Mouse (Mus musculus): ENCODE measurements around the gene Vhl. TPM values are rescaled to one million over a fixed set of nuclear protein-coding genes. Genes with fewer than 3 reads are reported as not detected.

The Vhl gene
- polyA plus RNA-seq, 1 experiment from 2014 or later, result 8.7 TPM

DNA sequence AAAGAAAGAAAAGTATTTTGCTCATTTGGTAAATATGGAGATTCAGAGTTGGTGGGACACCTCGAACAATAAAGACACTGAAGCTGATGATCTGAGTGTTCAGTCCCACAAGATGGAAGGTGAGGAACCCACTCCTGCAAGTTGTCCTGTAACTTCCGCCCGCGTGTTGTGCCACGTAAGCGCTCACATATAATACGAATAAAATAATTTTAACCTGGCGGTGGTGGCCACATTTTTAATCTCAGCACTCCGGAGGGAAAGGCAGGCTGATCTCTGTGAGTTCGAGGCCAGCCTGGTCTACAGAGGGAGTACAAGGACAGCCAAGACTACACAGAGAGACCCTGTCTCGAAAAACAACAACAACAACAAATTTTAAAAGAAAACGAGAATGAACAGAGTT lies 19.8 kb upstream of the Vhl start:
- Histone ChIP-seq H3K4me1 (replicated peaks) (peaks cover 35% of the 10 kb centered on the region), H3K9me3 (replicated peaks) (no peaks in the 10 kb centered on the region), H3K4me3 (replicated peaks) (peak overlapping the region; percentile 90), H3K4me2 (peak overlapping the region; percentile 79), H3K27ac (replicated peaks) (peak overlapping the region; percentile 78; the same call in 1 of the 2 replicates), H3K9ac (peak overlapping the region; percentile 83), H3K27me3 (no peaks in the 10 kb centered on the region), H3K36me3 (replicated peaks) (no peaks in the 10 kb centered on the region)
- no peak for ATAC-seq (ENCODE audit: insufficient read depth)
- 52% methylated on average over 12 of the region's 12 CpGs for WGBS (ENCODE audit: insufficient replicate concordance)

DNA sequence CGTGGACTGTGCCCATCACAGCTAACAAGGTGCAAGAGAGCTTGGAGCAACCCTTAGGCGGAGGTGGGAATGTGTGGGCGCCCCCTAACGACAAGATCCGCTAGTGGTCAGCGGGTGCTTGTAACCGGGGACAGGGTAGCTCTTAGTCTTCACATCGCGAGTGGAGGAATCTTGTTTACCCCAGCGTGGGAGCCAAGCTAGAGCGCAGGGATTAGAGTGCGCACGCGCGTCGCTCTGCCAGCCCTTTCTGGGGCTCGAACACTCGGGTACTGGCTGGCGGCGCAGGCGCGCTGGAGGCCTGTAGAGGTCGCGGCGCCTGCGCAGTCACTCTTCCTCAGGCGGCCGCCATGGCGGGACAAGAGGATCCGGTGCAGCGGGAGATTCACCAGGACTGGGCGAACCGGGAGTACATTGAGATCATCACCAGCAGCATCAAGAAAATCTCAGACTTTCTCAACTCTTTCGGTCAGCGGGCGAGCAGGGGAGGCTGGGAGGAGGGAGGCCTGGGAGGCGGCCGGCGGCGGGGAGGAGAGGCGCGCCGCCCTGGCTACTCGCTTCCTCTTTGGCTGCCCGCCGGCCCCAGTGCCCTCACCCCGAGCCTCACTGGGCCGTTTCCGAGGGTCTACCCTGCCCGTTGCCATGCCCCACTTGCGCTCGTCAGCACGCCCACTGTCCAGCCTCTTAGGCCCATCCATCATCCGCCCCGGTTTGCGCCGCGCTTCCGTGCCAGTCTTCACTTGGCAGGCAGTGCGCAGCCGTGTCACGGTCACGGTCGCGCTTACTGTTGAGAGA lies 19.1 kb upstream of the Vhl start, which contains the start of gene Brk1:
TSS of gene Brk1 (plus strand) at position 341 of the 792 bp plus-strand sequence.
- WGBS (ENCODE audit: insufficient replicate concordance), result under 1% methylated on average over 65 of the region's 65 CpGs
- Histone ChIP-seq H3K4me1 (replicated peaks) (peaks cover 35% of the 10 kb centered on the region), H3K27ac (replicated peaks) (peak within 1 kb of the TSS; percentile 78), H3K4me2 (peak within 1 kb of the TSS; percentile 79), H3K4me3 (replicated peaks) (peak within 1 kb of the TSS; percentile 90), H3K36me3 (replicated peaks) (no peaks in the 10 kb centered on the region), H3K9me3 (replicated peaks) (no peaks in the 10 kb centered on the region), H3K9ac (peak within 1 kb of the TSS; percentile 83), H3K27me3 (no peaks in the 10 kb centered on the region)
- ATAC-seq (ENCODE audit: insufficient read depth), result peak; percentile 90

DNA sequence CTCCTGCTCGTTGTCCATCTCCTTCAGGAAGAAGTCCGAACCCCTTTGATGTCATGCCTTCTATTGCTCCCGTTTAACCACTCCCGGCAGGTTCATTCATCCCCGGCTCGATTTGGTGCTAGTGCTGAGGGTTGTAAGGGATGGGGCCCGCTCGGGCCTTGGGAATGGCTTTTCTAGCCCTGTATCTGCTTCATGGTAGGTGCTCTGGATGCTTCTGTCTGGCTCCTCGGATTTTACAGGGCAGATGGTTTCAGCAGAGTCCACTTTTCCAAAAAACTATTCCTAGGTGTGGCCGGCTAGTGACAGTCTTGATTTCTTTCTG lies 18.6 kb upstream of the Vhl start:
- peak overlapping the region; percentile 90 for H3K4me3 ChIP-seq (replicated peaks)
- peaks cover 35% of the 10 kb centered on the region for H3K4me1 ChIP-seq (replicated peaks)
- peak overlapping the region; percentile 83 for H3K9ac ChIP-seq
- ATAC-seq (ENCODE audit: insufficient read depth), result peak; percentile 10
- WGBS (ENCODE audit: insufficient replicate concordance), result 3% methylated on average over 10 of the region's 10 CpGs
- no peaks in the 10 kb centered on the region for H3K27me3 ChIP-seq
- H3K36me3 ChIP-seq (replicated peaks), result peaks cover under 1% of the 10 kb centered on the region
- H3K9me3 ChIP-seq (replicated peaks), result no peaks in the 10 kb centered on the region
- peak overlapping the region; percentile 78 for H3K27ac ChIP-seq (replicated peaks)
- H3K4me2 ChIP-seq, result peak overlapping the region; percentile 79

DNA sequence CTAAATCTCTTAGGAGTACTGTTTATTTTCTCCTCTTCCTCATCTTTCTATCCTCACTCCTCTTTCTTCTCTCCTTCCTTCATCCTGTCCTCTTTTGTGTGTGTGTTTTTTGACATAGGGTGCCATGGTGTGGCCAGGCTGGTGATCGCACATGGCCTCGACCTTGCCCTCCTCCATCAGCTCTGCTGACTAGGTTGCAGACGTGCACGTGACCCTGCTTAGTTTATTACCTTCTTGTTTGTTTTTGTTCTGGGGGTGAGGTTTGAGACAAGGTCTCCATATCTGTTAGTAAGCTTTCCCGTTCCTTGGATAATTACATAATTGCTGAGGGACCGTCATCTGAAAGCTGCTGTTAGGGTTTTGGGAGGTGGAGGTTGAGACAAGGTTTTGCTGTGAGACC lies 14.9 kb upstream of the Vhl start:
- no peak for ATAC-seq (ENCODE audit: insufficient read depth)
- Histone ChIP-seq H3K4me2 (no peak overlapping the region), H3K36me3 (replicated peaks) (peaks cover 24% of the 10 kb centered on the region), H3K4me1 (replicated peaks) (peaks cover 30% of the 10 kb centered on the region), H3K4me3 (replicated peaks) (no peak overlapping the region), H3K27ac (replicated peaks) (no peak overlapping the region), H3K9me3 (replicated peaks) (no peaks in the 10 kb centered on the region), H3K27me3 (no peaks in the 10 kb centered on the region), H3K9ac (no peak overlapping the region)
- 72% methylated on average over 6 of the region's 6 CpGs for WGBS (ENCODE audit: insufficient replicate concordance)

DNA sequence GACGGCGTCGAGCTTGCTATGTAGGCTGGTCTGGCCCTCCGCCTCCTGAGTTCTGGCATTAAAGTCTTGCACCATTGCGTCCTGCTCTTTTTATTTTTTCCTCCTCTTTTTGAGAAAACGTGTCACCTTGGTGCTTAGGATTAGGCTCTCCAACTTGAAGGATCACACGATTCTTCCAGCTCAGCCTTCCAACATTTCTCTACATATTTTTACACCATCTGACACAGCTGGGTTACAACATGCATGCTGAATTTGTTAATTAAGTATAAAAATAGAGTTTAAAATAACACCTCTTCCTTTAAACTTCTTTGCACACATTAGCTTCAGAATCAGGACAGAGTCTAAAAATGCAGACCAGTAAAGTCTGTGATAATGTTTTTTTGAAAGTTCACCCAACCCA lies 14.5 kb upstream of the Vhl start:
- Histone ChIP-seq H3K36me3 (replicated peaks) (peaks cover 27% of the 10 kb centered on the region), H3K4me2 (no peak overlapping the region), H3K9me3 (replicated peaks) (no peaks in the 10 kb centered on the region), H3K9ac (no peak overlapping the region), H3K27ac (replicated peaks) (no peak overlapping the region), H3K4me3 (replicated peaks) (no peak overlapping the region), H3K4me1 (replicated peaks) (peaks cover 26% of the 10 kb centered on the region), H3K27me3 (no peaks in the 10 kb centered on the region)
- no peak for ATAC-seq (ENCODE audit: insufficient read depth)
- WGBS (ENCODE audit: insufficient replicate concordance), result 85% methylated on average over 7 of the region's 7 CpGs

DNA sequence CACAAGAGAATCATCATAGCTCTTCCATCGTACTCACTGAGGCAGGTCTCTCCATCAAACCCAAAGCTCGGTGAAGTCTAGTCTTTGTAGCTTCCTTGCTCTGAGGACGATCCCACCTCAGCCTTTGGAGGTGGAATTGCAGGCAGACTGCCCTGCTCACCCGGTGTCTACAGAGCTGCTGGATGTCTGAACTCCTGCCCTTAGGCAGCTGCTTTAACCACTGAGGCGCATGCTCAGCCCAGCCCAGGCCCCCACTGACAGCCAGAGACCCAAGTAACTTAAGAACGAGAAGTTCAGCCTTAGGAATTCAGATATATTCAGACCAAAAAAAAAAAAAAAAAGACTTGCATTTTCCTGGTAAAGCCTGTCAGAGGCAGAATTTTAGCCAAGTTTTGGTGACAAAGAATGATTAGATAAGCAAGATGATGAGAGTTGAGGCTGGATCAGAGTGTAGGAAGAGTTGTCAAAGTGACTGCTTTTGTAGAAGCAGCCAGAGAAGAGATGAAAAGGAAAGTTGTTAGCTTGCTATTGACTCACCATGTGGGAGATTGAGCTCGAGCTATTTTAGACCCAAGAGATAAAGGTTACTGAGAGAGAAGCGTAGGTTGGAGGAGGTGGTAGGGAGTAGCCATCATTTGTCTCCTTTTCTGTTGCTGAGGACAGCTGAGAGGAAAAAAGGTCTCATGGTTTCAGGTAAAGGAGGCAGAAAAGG lies 11.3 kb upstream of the Vhl start:
- Histone ChIP-seq H3K27me3 (no peaks in the 10 kb centered on the region), H3K4me3 (replicated peaks) (no peak overlapping the region), H3K9ac (no peak overlapping the region), H3K4me2 (no peak overlapping the region), H3K4me1 (replicated peaks) (0 out of 2 replicates have a peak, but pooled peaks cover 4% of the 10 kb centered on the region), H3K36me3 (replicated peaks) (peaks cover 58% of the 10 kb centered on the region), H3K27ac (replicated peaks) (no peak overlapping the region), H3K9me3 (replicated peaks) (no peaks in the 10 kb centered on the region)
- ATAC-seq (ENCODE audit: insufficient read depth), result no peak
- WGBS (ENCODE audit: insufficient replicate concordance), result 77% methylated on average over 8 of the region's 8 CpGs

DNA sequence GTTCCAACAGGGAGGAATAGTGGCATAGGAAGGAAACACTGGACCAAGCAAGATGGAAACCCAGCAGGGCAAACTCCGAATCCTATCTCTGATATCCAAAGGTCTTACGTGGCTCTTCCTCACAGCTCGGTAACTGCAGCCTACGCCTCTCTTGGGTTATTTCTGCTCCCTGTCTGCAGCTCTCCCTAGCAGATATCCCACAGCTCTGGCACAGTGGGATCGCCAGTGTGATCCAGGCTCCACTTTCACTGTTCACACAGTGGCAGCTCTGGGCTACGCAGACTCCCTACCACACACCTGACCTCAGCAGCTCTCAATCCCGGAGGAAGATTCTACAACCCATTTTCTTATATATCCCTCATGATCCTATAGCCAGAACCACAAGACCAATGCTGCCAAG lies 9.6 kb upstream of the Vhl start:
- no peaks in the 10 kb centered on the region for H3K27me3 ChIP-seq
- peaks cover 67% of the 10 kb centered on the region for H3K36me3 ChIP-seq (replicated peaks)
- no peaks in the 10 kb centered on the region for H3K9me3 ChIP-seq (replicated peaks)
- no peak for ATAC-seq (ENCODE audit: insufficient read depth)
- no peak overlapping the region for H3K4me3 ChIP-seq (replicated peaks)
- no peak overlapping the region for H3K4me2 ChIP-seq
- H3K27ac ChIP-seq (replicated peaks), result no peak overlapping the region
- no peak overlapping the region for H3K9ac ChIP-seq
- WGBS (ENCODE audit: insufficient replicate concordance), result 87% methylated on average over 7 of the region's 7 CpGs
- 0 out of 2 replicates have a peak, but pooled peaks cover 4% of the 10 kb centered on the region for H3K4me1 ChIP-seq (replicated peaks)

DNA sequence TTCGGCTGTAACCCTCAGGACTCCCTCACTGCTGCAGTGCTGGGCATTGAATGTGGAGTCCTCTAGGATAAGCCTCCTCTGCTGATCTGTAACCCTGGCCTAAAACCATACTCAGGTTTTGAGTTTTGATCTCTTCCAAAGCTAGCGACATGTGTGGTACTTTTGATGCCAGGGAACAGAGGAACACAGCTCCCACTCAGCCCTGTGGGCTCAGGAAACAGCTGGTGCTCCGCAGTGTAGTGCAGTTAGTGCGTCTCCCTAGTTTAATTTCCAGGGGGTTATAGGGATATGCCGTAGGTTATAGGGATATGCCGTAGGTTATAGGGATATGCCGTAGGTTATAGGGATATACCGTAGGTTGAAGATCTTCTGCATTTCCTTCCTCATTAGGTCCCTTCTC lies 8.8 kb upstream of the Vhl start:
- WGBS (ENCODE audit: insufficient replicate concordance), result 80% methylated on average over 8 of the region's 8 CpGs
- H3K9ac ChIP-seq, result no peak overlapping the region
- no peak overlapping the region for H3K4me2 ChIP-seq
- 0 out of 2 replicates have a peak, but pooled peaks cover 4% of the 10 kb centered on the region for H3K4me1 ChIP-seq (replicated peaks)
- no peaks in the 10 kb centered on the region for H3K9me3 ChIP-seq (replicated peaks)
- no peak overlapping the region for H3K4me3 ChIP-seq (replicated peaks)
- peaks cover 67% of the 10 kb centered on the region for H3K36me3 ChIP-seq (replicated peaks)
- H3K27me3 ChIP-seq, result no peaks in the 10 kb centered on the region
- no peak overlapping the region for H3K27ac ChIP-seq (replicated peaks)
- no peak for ATAC-seq (ENCODE audit: insufficient read depth)

DNA sequence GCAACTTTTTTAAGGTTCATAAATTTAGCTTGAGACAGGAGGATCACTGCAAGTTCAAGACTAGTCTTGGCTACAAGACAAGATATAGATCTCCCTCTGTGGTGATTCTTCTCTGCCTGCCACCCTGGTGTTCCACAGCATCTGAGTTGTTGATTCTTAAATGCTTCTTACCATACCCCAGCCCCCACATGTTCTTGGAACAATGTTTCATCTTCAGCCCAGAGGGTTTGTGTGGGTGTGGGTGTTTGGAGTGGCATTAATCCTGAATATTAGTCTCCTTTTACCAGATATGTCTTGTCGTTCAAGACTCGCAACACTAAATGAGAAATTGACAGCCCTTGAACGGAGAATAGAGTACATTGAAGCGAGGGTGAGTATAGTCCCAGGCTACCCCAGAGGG lies 8.3 kb upstream of the Vhl start:
- Histone ChIP-seq H3K9ac (no peak overlapping the region), H3K27me3 (no peaks in the 10 kb centered on the region), H3K27ac (replicated peaks) (no peak overlapping the region), H3K4me1 (replicated peaks) (0 out of 2 replicates have a peak, but pooled peaks cover 4% of the 10 kb centered on the region), H3K4me3 (replicated peaks) (no peak overlapping the region), H3K36me3 (replicated peaks) (peaks cover 63% of the 10 kb centered on the region), H3K9me3 (replicated peaks) (no peaks in the 10 kb centered on the region), H3K4me2 (no peak overlapping the region)
- ATAC-seq (ENCODE audit: insufficient read depth), result no peak
- WGBS (ENCODE audit: insufficient replicate concordance), result 87% methylated on average over 4 of the region's 4 CpGs

DNA sequence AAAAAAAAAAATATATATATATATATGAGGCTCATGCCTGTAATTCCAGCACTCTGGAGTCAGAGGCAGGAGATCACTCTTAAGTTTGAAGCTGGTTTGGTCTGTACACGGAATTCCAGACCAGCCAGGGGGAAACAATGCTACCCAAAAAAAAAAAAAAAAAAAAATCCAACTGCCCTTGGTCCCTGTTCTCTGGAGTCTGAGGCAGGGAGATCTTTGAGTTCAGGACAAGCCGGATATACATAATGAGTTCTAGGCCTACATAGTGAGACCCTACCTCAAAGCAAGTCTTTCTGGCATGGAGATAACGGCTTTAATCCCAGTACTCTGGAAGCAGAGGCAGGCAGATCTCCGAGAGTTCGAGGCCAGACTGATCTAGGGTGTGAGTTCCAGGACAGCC lies 373 bp upstream of the Vhl start:
- 41% methylated on average over 5 of the region's 5 CpGs for WGBS (ENCODE audit: insufficient replicate concordance)
- Histone ChIP-seq H3K27ac (replicated peaks) (no peak overlapping the region), H3K4me2 (peak overlapping the region; percentile 94), H3K9ac (0 out of 2 replicates have a peak overlapping the region, but pooled peaks have one; percentile 36), H3K9me3 (replicated peaks) (no peaks in the 10 kb centered on the region), H3K27me3 (no peaks in the 10 kb centered on the region), H3K4me1 (replicated peaks) (peaks cover 29% of the 10 kb centered on the region), H3K4me3 (replicated peaks) (peak overlapping the region; percentile 83), H3K36me3 (replicated peaks) (peaks cover 9% of the 10 kb centered on the region; the same call in 1 of the 2 replicates)
- ATAC-seq (ENCODE audit: insufficient read depth), result no peak

DNA sequence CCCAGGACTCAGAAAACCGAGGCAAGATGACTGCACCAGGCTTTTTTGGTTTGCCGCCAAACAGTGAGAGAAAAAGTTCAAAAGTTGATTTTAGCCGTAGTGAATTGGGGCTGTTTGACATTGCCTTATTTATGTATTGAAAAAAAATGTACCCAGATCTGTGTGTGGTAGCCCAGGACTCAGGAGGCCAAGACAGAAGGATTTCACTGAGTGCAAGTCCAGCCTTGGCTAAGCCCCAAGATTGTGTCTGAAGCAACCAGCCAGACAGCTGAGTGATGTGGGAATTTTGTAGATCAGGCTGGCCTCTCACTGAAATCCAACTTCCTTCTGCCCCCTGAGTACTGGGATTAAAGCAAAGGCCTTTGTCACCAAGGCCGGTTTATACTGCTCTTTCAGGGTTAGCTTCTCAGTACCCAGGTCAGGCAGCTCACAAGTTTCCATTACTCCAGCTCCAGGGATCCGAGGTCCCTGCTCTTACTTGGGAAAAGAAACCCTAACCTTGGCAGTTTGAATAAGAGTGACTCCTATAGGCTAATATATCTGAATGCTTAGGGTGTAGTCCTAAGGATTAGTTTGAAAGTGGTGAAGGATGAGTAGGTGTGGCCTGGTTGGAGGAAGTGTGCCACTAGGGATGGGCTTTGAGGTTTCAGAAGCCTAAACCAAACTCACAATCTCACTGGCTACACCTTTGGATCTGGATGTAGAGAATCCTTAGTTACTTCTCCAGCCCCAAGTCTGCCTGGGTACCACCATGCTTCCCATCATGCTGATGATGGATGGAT lies 1.4 kb downstream of the Vhl start:
- Histone ChIP-seq H3K36me3 (replicated peaks) (peaks cover 24% of the 10 kb centered on the region), H3K4me1 (replicated peaks) (peaks cover 29% of the 10 kb centered on the region), H3K4me3 (replicated peaks) (peak overlapping the region; percentile 83), H3K27me3 (no peaks in the 10 kb centered on the region), H3K9ac (peak overlapping the region; percentile 84; the same call in 1 of the 2 replicates), H3K9me3 (replicated peaks) (no peaks in the 10 kb centered on the region), H3K4me2 (peak overlapping the region; percentile 94), H3K27ac (replicated peaks) (no peak overlapping the region)
- ATAC-seq (ENCODE audit: insufficient read depth), result no peak
- 52% methylated on average over 5 of the region's 5 CpGs for WGBS (ENCODE audit: insufficient replicate concordance)
